Mouse (Mus musculus): ENCODE results near the gene Cped1. TPM values are rescaled to one million over a fixed set of nuclear protein-coding genes. Genes with fewer than 3 reads are reported as not detected.

Gene Cped1
- polyA plus RNA-seq, 1 experiment: 0.79 TPM

DNA sequence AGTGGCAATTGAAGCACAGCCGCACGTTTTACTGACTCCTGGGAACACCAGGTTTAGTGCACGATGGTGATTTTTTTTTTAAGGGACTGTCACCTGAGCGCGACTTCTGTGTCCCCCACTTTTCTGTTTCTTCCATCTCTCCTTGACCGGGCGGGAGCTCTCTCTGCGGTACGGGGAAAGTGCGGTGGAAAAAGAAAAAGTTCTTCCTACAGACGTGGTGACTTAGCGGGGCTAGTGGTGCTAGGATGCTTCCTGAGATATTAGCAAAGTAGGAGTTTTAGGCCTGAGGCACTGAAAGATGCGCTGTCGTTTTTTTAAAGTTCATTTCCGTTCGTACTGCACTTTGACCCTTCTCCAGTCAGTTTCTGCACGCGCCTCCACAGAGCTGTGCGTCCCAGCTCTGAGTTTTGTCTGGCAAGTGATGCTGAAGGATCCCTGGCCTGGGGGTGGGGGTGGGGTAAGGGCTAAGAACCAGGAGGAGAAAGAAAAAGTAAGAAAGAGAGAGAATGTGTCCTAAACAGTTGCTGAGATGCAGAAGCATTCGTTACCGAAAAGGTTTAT lies 303.8 kb downstream of the Cped1 start:
- no peak overlapping the region for H3K4me3 ChIP-seq

GRCm38 (mm10) chr6:22290790-22291189 lies 305.1 kb downstream of the Cped1 start:
- no peaks in the 10 kb centered on the region for H3K36me3 ChIP-seq (ENCODE audit: control insufficient read depth, insufficient read depth)
- no peaks in the 10 kb centered on the region for H3K79me2 ChIP-seq (ENCODE audit: control insufficient read depth, insufficient read depth)
- H3K4me3 ChIP-seq: no peak overlapping the region
- H3K4me2 ChIP-seq (ENCODE audit: low read depth): no peak overlapping the region
- H3K27me3 ChIP-seq (ENCODE audit: control insufficient read depth, insufficient read depth, insufficient read length): no peaks in the 10 kb centered on the region
- no peak overlapping the region for H3ac ChIP-seq (ENCODE audit: control insufficient read depth, insufficient read length)
- TF ChIP-seq SRF (IDR thresholded peaks at IDR 0.05; ENCODE audit: control insufficient read depth, insufficient read length, low read depth): no peak
- no peak for TF ChIP-seq MYOD1 (IDR thresholded peaks at IDR 0.05; ENCODE audit: control insufficient read depth in 1 of 3, insufficient read length in 2 of 3, low read depth in 2 of 3)
- TF ChIP-seq E2F4 (IDR thresholded peaks at IDR 0.05; ENCODE audit: insufficient read depth): no peak
- no peak for TF ChIP-seq REST (IDR thresholded peaks at IDR 0.05; ENCODE audit: insufficient read depth, insufficient read length)
- no peak for TF ChIP-seq MYOG (IDR thresholded peaks at IDR 0.05; ENCODE audit: control insufficient read depth in 1 of 3, insufficient read depth in 1 of 3, insufficient read length in 2 of 3, low read depth in 2 of 3)
- TF ChIP-seq USF1 (IDR thresholded peaks at IDR 0.05; ENCODE audit: low read depth): no peak
- TF ChIP-seq POLR2AphosphoS2 (IDR thresholded peaks at IDR 0.05; ENCODE audit: insufficient read length, low read depth): no peak
- TF ChIP-seq CEBPB (IDR thresholded peaks at IDR 0.05; ENCODE audit: insufficient read depth, poor library complexity, severe bottlenecking): no peak
- TF ChIP-seq MAX (IDR thresholded peaks at IDR 0.05; ENCODE audit: low read depth): no peak
- no peak for TF ChIP-seq TCF3 (IDR thresholded peaks at IDR 0.05; ENCODE audit: insufficient read length, low read depth)
- TF ChIP-seq POLR2A (IDR thresholded peaks at IDR 0.05; ENCODE audit: insufficient read length, low read depth): no peak
- no peak for TF ChIP-seq TCF12 (IDR thresholded peaks at IDR 0.05; ENCODE audit: insufficient read depth, poor library complexity, severe bottlenecking)

More for the DNA sequence above, 303.8 kb downstream of the Cped1 start:
- Histone ChIP-seq H3ac (ENCODE audit: control insufficient read depth, insufficient read length) (no peak overlapping the region), H3K4me2 (ENCODE audit: low read depth) (no peak overlapping the region), H3K36me3 (ENCODE audit: control insufficient read depth, insufficient read depth) (no peaks in the 10 kb centered on the region), H3K79me2 (ENCODE audit: control insufficient read depth, insufficient read depth) (no peaks in the 10 kb centered on the region), H3K27me3 (ENCODE audit: control insufficient read depth, insufficient read depth, insufficient read length) (no peaks in the 10 kb centered on the region)
- TF ChIP-seq TCF12 (IDR thresholded peaks at IDR 0.05; ENCODE audit: insufficient read depth, poor library complexity, severe bottlenecking) (no peak), POLR2A (IDR thresholded peaks at IDR 0.05; ENCODE audit: insufficient read length, low read depth) (no peak), SRF (IDR thresholded peaks at IDR 0.05; ENCODE audit: control insufficient read depth, insufficient read length, low read depth) (no peak), USF1 (IDR thresholded peaks at IDR 0.05; ENCODE audit: low read depth) (no peak), CEBPB (IDR thresholded peaks at IDR 0.05; ENCODE audit: insufficient read depth, poor library complexity, severe bottlenecking) (no peak), MYOG (IDR thresholded peaks at IDR 0.05; ENCODE audit: control insufficient read depth in 1 of 3, insufficient read depth in 1 of 3, insufficient read length in 2 of 3, low read depth in 2 of 3) (no peak), REST (IDR thresholded peaks at IDR 0.05; ENCODE audit: insufficient read depth, insufficient read length) (no peak), TCF3 (IDR thresholded peaks at IDR 0.05; ENCODE audit: insufficient read length, low read depth) (no peak), MYOD1 (IDR thresholded peaks at IDR 0.05; ENCODE audit: control insufficient read depth in 1 of 3, insufficient read length in 2 of 3, low read depth in 2 of 3) (no peak), MAX (IDR thresholded peaks at IDR 0.05; ENCODE audit: low read depth) (no peak), POLR2AphosphoS2 (IDR thresholded peaks at IDR 0.05; ENCODE audit: insufficient read length, low read depth) (no peak), E2F4 (IDR thresholded peaks at IDR 0.05; ENCODE audit: insufficient read depth) (no peak)

GRCm38 (mm10) chr6:22292056-22292455 lies 306.3 kb downstream of the Cped1 start:
- no peaks in the 10 kb centered on the region for H3K36me3 ChIP-seq (ENCODE audit: control insufficient read depth, insufficient read depth)
- H3K4me2 ChIP-seq (ENCODE audit: low read depth): no peak overlapping the region
- H3K27me3 ChIP-seq (ENCODE audit: control insufficient read depth, insufficient read depth, insufficient read length): no peaks in the 10 kb centered on the region
- no peak for TF ChIP-seq SRF (IDR thresholded peaks at IDR 0.05; ENCODE audit: control insufficient read depth, insufficient read length, low read depth)
- no peak for TF ChIP-seq POLR2A (IDR thresholded peaks at IDR 0.05; ENCODE audit: insufficient read length, low read depth)
- TF ChIP-seq MAX (IDR thresholded peaks at IDR 0.05; ENCODE audit: low read depth): no peak
- no peak for TF ChIP-seq MYOD1 (IDR thresholded peaks at IDR 0.05; ENCODE audit: control insufficient read depth in 1 of 3, insufficient read length in 2 of 3, low read depth in 2 of 3)
- TF ChIP-seq POLR2AphosphoS2 (IDR thresholded peaks at IDR 0.05; ENCODE audit: insufficient read length, low read depth): no peak
- no peak for TF ChIP-seq MYOG (IDR thresholded peaks at IDR 0.05; ENCODE audit: control insufficient read depth in 1 of 3, insufficient read depth in 1 of 3, insufficient read length in 2 of 3, low read depth in 2 of 3)
- no peak for TF ChIP-seq TCF3 (IDR thresholded peaks at IDR 0.05; ENCODE audit: insufficient read length, low read depth)
- no peak for TF ChIP-seq E2F4 (IDR thresholded peaks at IDR 0.05; ENCODE audit: insufficient read depth)
- no peak for TF ChIP-seq REST (IDR thresholded peaks at IDR 0.05; ENCODE audit: insufficient read depth, insufficient read length)
- no peak for TF ChIP-seq USF1 (IDR thresholded peaks at IDR 0.05; ENCODE audit: low read depth)
- TF ChIP-seq TCF12 (IDR thresholded peaks at IDR 0.05; ENCODE audit: insufficient read depth, poor library complexity, severe bottlenecking): no peak
- no peak for TF ChIP-seq CEBPB (IDR thresholded peaks at IDR 0.05; ENCODE audit: insufficient read depth, poor library complexity, severe bottlenecking)
- no peak overlapping the region for H3ac ChIP-seq (ENCODE audit: control insufficient read depth, insufficient read length)
- H3K79me2 ChIP-seq (ENCODE audit: control insufficient read depth, insufficient read depth): no peaks in the 10 kb centered on the region
- H3K4me3 ChIP-seq: no peak overlapping the region

DNA sequence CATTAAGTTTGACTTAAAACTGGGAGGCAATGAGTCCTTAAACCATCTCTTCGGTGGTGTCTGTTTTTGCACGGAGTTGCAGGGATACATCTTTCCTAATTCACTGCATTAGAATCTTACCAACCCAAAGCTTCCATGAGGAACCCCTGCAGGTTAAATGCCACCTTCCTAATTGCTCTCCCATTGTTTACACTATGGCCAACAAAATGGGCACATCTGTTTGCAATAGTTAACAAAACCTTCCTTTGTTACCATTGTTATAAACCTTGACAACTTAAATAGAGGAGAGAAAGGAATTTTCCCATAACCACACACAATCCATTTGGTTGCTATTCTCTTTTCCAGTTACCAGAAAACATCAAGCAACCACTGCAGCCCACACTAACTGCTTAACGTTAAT lies 308.2 kb downstream of the Cped1 start:
- H3K79me2 ChIP-seq (ENCODE audit: control insufficient read depth, insufficient read depth): no peaks in the 10 kb centered on the region
- no peaks in the 10 kb centered on the region for H3K36me3 ChIP-seq (ENCODE audit: control insufficient read depth, insufficient read depth)

More for the DNA sequence above, 308.2 kb downstream of the Cped1 start:
- Histone ChIP-seq H3K4me2 (ENCODE audit: low read depth) (no peak overlapping the region), H3K4me3 (no peak overlapping the region), H3K27me3 (ENCODE audit: control insufficient read depth, insufficient read depth, insufficient read length) (no peaks in the 10 kb centered on the region), H3ac (ENCODE audit: control insufficient read depth, insufficient read length) (no peak overlapping the region)
- no peak for TF ChIP-seq POLR2A (IDR thresholded peaks at IDR 0.05; ENCODE audit: insufficient read length, low read depth)
- TF ChIP-seq TCF3 (IDR thresholded peaks at IDR 0.05; ENCODE audit: insufficient read length, low read depth): no peak
- no peak for TF ChIP-seq CEBPB (IDR thresholded peaks at IDR 0.05; ENCODE audit: insufficient read depth, poor library complexity, severe bottlenecking)
- no peak for TF ChIP-seq USF1 (IDR thresholded peaks at IDR 0.05; ENCODE audit: low read depth)
- no peak for TF ChIP-seq MYOD1 (IDR thresholded peaks at IDR 0.05; ENCODE audit: control insufficient read depth in 1 of 3, insufficient read length in 2 of 3, low read depth in 2 of 3)
- no peak for TF ChIP-seq POLR2AphosphoS2 (IDR thresholded peaks at IDR 0.05; ENCODE audit: insufficient read length, low read depth)
- no peak for TF ChIP-seq REST (IDR thresholded peaks at IDR 0.05; ENCODE audit: insufficient read depth, insufficient read length)
- no peak for TF ChIP-seq TCF12 (IDR thresholded peaks at IDR 0.05; ENCODE audit: insufficient read depth, poor library complexity, severe bottlenecking)
- no peak for TF ChIP-seq MYOG (IDR thresholded peaks at IDR 0.05; ENCODE audit: control insufficient read depth in 1 of 3, insufficient read depth in 1 of 3, insufficient read length in 2 of 3, low read depth in 2 of 3)
- no peak for TF ChIP-seq SRF (IDR thresholded peaks at IDR 0.05; ENCODE audit: control insufficient read depth, insufficient read length, low read depth)
- no peak for TF ChIP-seq E2F4 (IDR thresholded peaks at IDR 0.05; ENCODE audit: insufficient read depth)
- TF ChIP-seq MAX (IDR thresholded peaks at IDR 0.05; ENCODE audit: low read depth): no peak
